Mouse (Mus musculus): ENCODE results near the gene Msrb3. TPM values are rescaled to one million over a fixed set of nuclear protein-coding genes. Genes with fewer than 3 reads are reported as not detected.

The Msrb3 gene
- total and polyA plus RNA-seq, 3 experiments = 0.15 TPM; not detected in 1

GRCm38 (mm10) chr10:120920604-120921003, 21.7 kb upstream of the Msrb3 start:
- H3K9ac ChIP-seq (ENCODE audit: control insufficient read depth, low read depth, low read length, poor library complexity, severe bottlenecking) = no peak overlapping the region
- TF ChIP-seq TAL1 (IDR thresholded peaks at IDR 0.05; ENCODE audit: low read length) (no peak), NRF1 (IDR thresholded peaks at IDR 0.05; ENCODE audit: insufficient read depth, low read depth, low read length, poor library complexity, severe bottlenecking) (no peak), RAD21 (IDR thresholded peaks at IDR 0.05; ENCODE audit: low read depth, low read length) (no peak), UBTF (IDR thresholded peaks at IDR 0.05; ENCODE audit: borderline replicate concordance, insufficient read depth, low read depth, low read length) (no peak), POLR2A (IDR thresholded peaks at IDR 0.05; ENCODE audit: control insufficient read depth in 1 of 2, insufficient read depth in 1 of 2, low read depth in 1 of 2, low read length in 2 of 2, poor library complexity in 1 of 2) (no peak), BHLHE40 (IDR thresholded peaks at IDR 0.05; ENCODE audit: borderline replicate concordance, low read depth, low read length) (no peak), ZNF384 (IDR thresholded peaks at IDR 0.05; ENCODE audit: low read depth, low read length) (no peak), SIN3A (IDR thresholded peaks at IDR 0.05; ENCODE audit: low read length) (no peak), MEF2A (IDR thresholded peaks at IDR 0.05; ENCODE audit: extremely low read depth, insufficient replicate concordance, low read depth, low read length, poor library complexity, severe bottlenecking) (no peak), MYB (IDR thresholded peaks at IDR 0.05; ENCODE audit: low read depth, low read length) (no peak), TCF12 (IDR thresholded peaks at IDR 0.05; ENCODE audit: low read depth, low read length) (no peak)
- DNase-seq (ENCODE audit: low read depth, low spot score) = no peak
- peaks cover 0 to 7% of the 10 kb centered on the region in 2 experiments; a peak in 2 of 4 replicates for H3K36me3 ChIP-seq (ENCODE audit: control insufficient read depth in 1 of 2, insufficient read depth in 2 of 2, low read length in 2 of 2)
- H3K4me1 ChIP-seq (ENCODE audit: control insufficient read depth in 1 of 2, insufficient read depth in 2 of 2, low read length in 2 of 2) = no peaks in the 10 kb centered on the region
- H3K79me2 ChIP-seq (ENCODE audit: control insufficient read depth, insufficient read depth, low read length, poor library complexity) = no peaks in the 10 kb centered on the region
- H3K4me3 ChIP-seq (ENCODE audit: control insufficient read depth in 1 of 2, insufficient read depth in 1 of 2, low read depth in 2 of 2, low read length in 2 of 2) = no peak overlapping the region
- no peaks in the 10 kb centered on the region for H3K27me3 ChIP-seq (ENCODE audit: control insufficient read depth in 1 of 2, insufficient read depth in 2 of 2, low read length in 2 of 2)
- H3K9me3 ChIP-seq (replicated peaks; ENCODE audit: insufficient read depth, low read length) = no peaks in the 10 kb centered on the region
- H3K27ac ChIP-seq (ENCODE audit: control insufficient read depth, low read depth, low read length) = no peak overlapping the region

GRCm38 (mm10) chr10:120916250-120916649, 17.3 kb upstream of the Msrb3 start:
- TF ChIP-seq CTCF (IDR thresholded peaks at IDR 0.05 in 2 of 3, conservative IDR thresholded peaks at IDR 0.05 in 1 of 3; ENCODE audit: control insufficient read depth in 1 of 3, insufficient read depth in 1 of 3, low read depth in 2 of 3, low read length in 3 of 3, poor library complexity in 1 of 3, severe bottlenecking in 1 of 3) (peak; percentile 58 to 63 (median 60)), GATA1 (IDR thresholded peaks at IDR 0.05; ENCODE audit: low read depth, low read length) (0 out of 2 replicates have a peak, but pooled peaks have one; percentile 14), SMC3 (IDR thresholded peaks at IDR 0.05; ENCODE audit: low read depth, low read length) (peak; percentile 38), KAT2A (conservative IDR thresholded peaks at IDR 0.05; ENCODE audit: low read depth, low read length) (no peak)
- H3K27me3 ChIP-seq (ENCODE audit: control insufficient read depth in 1 of 2, insufficient read depth in 2 of 2, low read length in 2 of 2) = no peaks in the 10 kb centered on the region
- H3K4me1 ChIP-seq (ENCODE audit: control insufficient read depth in 1 of 2, insufficient read depth in 2 of 2, low read length in 2 of 2) = no peaks in the 10 kb centered on the region
- peak; percentile 62 for DNase-seq (ENCODE audit: low read depth, low spot score)
- H3K27ac ChIP-seq (ENCODE audit: control insufficient read depth, low read depth, low read length) = no peak overlapping the region
- H3K9ac ChIP-seq (ENCODE audit: control insufficient read depth, low read depth, low read length, poor library complexity, severe bottlenecking) = no peak overlapping the region
- H3K79me2 ChIP-seq (ENCODE audit: control insufficient read depth, insufficient read depth, low read length, poor library complexity) = no peaks in the 10 kb centered on the region
- no peaks in the 10 kb centered on the region for H3K9me3 ChIP-seq (replicated peaks; ENCODE audit: insufficient read depth, low read length)
- H3K4me3 ChIP-seq (ENCODE audit: control insufficient read depth in 1 of 2, insufficient read depth in 1 of 2, low read depth in 2 of 2, low read length in 2 of 2) = no peak overlapping the region
- H3K36me3 ChIP-seq (ENCODE audit: control insufficient read depth in 1 of 2, insufficient read depth in 2 of 2, low read length in 2 of 2) = no peaks in the 10 kb centered on the region; a peak in 1 of 4 replicates

All from MEL (cell line).